Mouse (Mus musculus) myocyte (in vitro differentiated cells): ENCODE measurements at regions not wholly inside any gene's neighbourhood (a gene's known extent, or its start where the extent isn't known, plus 50 kb on each side); places are given as distances from the start of the nearest gene placed in this dataset.

Source experiments
- CEBPB ChIP-seq: IDR thresholded peaks from 2 replicates; pipeline ENCODE4 v1.6.1; 2011; ENCODE audit warnings: mild to moderate bottlenecking, moderate library complexity; ENCODE audit not compliant: poor library complexity, insufficient read depth, severe bottlenecking
- E2F4 ChIP-seq: IDR thresholded peaks from one replicate; pipeline ENCODE4 v1.6.1; 2011; ENCODE audit warnings: mild to moderate bottlenecking, control low read depth, moderate library complexity; ENCODE audit not compliant: insufficient read depth
- MAX ChIP-seq: IDR thresholded peaks from one replicate; pipeline ENCODE4 v1.6.1; 2011; ENCODE audit warnings: low read depth, mild to moderate bottlenecking, control low read depth
- MYOD1 ChIP-seq, 3 experiments: IDR thresholded peaks; one replicate each; pipeline ENCODE4 v1.6.1; 2011; ENCODE audit warnings: control low read depth in 2 of 3, low read depth in 2 of 3, mild to moderate bottlenecking in 2 of 3, moderate library complexity in 1 of 3; ENCODE audit not compliant: insufficient read length in 2 of 3, control insufficient read depth in 1 of 3
- MYOG ChIP-seq, 3 experiments: IDR thresholded peaks; one replicate each; pipeline ENCODE4 v1.6.1; 2011; ENCODE audit warnings: control low read depth in 2 of 3, low read depth in 2 of 3, mild to moderate bottlenecking in 2 of 3; ENCODE audit not compliant: insufficient read length in 2 of 3, control insufficient read depth in 1 of 3, insufficient read depth in 1 of 3
- POLR2A ChIP-seq: IDR thresholded peaks from one replicate; pipeline ENCODE4 v1.6.1; 2011; ENCODE audit warnings: low read depth, mild to moderate bottlenecking, control low read depth, moderate library complexity; ENCODE audit not compliant: insufficient read length
- POLR2AphosphoS2 ChIP-seq: IDR thresholded peaks from one replicate; pipeline ENCODE4 v1.6.1; 2011; ENCODE audit warnings: low read depth, control low read depth; ENCODE audit not compliant: insufficient read length
- SRF ChIP-seq: IDR thresholded peaks from one replicate; pipeline ENCODE4 v1.6.1; 2011; ENCODE audit warnings: low read depth; ENCODE audit not compliant: control insufficient read depth, insufficient read length
- TCF12 ChIP-seq: IDR thresholded peaks from one replicate; pipeline ENCODE4 v1.6.1; 2011; ENCODE audit warnings: mild to moderate bottlenecking, control low read depth; ENCODE audit not compliant: poor library complexity, insufficient read depth, severe bottlenecking
- USF1 ChIP-seq: IDR thresholded peaks from one replicate; pipeline ENCODE4 v1.6.1; 2011; ENCODE audit warnings: low read depth, mild to moderate bottlenecking, control low read depth, moderate library complexity

DNA sequence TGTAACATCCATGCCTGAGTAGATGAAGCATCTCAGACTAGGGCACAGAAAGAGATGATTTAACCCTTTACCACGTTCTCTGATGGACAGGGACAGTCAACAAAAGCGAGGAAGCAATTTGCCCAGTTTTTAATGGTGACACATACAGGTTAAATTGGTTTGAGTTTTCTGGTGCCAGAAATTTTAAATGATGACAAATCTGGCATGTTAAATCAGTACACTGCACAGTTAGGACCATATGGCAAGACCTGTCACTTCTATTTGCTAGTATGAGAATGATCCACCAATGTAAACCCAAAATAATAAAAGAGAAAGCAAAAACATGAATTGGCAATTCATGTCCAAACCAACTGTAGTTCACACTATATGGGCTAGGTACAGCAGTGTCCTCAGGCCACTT, 268.3 kb downstream of the Rdh14 start:
- no peak for TF ChIP-seq CEBPB
- TF ChIP-seq POLR2A: no peak
- TF ChIP-seq TCF12: no peak
- TF ChIP-seq MYOG (IDR thresholded peaks at IDR 0.05; ENCODE audit: control insufficient read depth in 1 of 3, insufficient read depth in 1 of 3, insufficient read length in 2 of 3, low read depth in 2 of 3): no peak
- no peak for TF ChIP-seq USF1
- TF ChIP-seq MYOD1 (IDR thresholded peaks at IDR 0.05; ENCODE audit: control insufficient read depth in 1 of 3, insufficient read length in 2 of 3, low read depth in 2 of 3): no peak
- no peak for TF ChIP-seq E2F4
- no peak for TF ChIP-seq POLR2AphosphoS2
- no peak for TF ChIP-seq SRF
- no peak for TF ChIP-seq MAX
